Mouse (Mus musculus) forelimb bud, embryonic 11.5 days (tissue): ENCODE results near the gene Pde10a.

Experiments used
- DNase-seq: peaks from one replicate; pipeline ENCODE4 v3.0.0-alpha.2; 2012; ENCODE audit warnings: low read depth, low spot score

Pde10a gene

DNA sequence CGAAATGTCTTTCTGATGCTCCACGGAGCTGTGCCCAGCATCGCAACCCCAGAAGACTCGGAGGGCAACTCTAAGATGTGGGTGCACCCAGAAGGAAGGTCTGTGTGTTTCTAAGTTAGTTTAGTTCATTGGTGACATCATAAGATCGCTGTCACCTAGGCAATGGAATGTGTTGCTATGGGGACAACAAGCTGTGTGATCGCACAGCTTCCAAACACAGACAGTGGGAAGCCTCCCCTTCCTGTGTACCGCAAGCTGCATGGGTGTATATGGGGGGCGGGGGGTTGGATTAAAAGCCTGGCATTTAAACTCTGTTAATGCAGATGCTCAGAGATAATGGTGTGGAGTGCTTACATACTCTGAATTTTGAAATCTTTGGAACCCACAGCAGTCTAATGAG lies 56.4 kb downstream of the Pde10a start:
- no peak for DNase-seq

DNA sequence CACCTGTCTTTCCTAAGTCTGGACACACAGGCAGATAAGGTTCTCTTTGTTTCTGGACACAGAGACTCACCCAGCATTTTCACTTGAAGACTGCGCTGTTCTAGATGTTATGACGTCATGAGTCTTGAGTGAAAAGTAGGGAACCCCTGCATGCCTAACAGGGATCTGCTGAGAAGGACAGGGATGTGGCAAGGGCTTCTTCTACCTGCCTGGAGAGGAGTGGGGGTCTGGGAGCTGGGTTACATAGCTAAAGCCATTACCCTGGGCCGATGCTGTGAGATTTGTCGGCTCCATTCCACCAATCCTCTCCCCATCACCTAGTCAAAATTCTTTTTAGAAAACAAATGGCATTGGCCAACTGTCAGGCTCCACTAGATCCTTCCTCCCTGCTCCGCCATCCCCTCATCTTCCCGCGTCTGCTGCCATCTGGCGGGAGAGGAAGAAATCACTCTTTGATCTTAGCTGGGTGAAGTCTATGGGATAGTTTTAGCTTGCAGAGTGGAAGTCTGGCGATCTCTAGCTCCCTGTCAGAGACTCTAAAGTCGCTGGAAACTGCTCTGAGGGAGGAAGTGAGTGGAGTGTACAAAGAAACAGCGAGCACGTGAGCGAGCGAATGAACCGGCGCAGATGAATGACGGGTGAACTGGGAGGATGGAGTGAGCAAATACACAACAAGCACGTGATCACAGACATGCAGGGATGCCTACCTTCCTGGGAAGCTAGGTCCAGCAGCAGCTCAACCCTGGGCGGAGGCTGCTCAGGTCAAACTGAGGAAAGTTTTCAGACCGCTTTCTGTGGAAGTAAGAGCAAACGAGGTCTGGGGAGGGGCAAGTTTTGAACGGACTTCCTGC lies 67.5 kb downstream of the Pde10a start:
- DNase-seq: peak; percentile 74

DNA sequence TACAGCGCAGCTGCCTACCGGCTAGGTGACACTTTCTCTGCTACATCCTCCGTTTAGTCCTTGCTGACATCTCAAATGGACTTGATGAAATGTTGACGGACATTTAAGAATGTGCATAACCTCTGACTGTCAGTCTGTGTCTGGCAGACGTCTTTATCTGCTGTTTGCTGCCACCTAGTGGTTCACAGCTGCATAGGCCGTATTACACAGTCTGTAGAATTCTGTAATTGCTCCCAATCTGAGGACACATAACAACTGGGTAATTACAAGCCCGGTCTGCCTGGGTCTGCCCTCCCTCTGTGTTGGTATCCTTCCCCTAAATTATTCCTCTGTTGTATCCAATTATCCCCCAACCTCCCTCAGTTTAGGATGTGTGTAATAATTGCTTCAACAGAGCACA lies 72.6 kb downstream of the Pde10a start:
- peak; percentile 68 for DNase-seq

GRCm38 (mm10) chr17:8602976-8603375 lies 77.8 kb downstream of the Pde10a start:
- DNase-seq: no peak

DNA sequence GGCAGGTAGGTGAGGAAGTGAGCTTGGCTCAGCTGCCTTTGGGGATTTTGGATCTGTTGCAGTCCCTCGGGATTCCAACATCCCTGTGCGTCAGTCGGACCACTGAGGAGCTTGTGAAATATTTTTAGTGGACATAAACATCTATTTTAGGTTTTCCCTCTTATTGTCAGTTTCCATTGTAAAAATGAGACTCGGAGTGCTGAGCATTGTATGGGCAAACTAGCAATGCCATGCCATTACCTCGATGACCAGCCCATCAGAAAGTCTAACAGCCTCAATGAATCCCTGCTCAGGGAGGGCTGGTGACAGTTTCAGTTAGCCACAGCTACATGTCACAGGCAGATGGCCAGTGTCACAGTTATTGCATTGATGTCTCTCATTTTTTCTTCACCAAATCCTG lies 80.7 kb downstream of the Pde10a start:
- no peak for DNase-seq

- no peak for DNase-seq
Observed at GRCm38 (mm10) chr17:8606695-8607094, 81.5 kb downstream of the Pde10a start.

GRCm38 (mm10) chr17:8611916-8612315 lies 86.7 kb downstream of the Pde10a start:
- DNase-seq: no peak

DNA sequence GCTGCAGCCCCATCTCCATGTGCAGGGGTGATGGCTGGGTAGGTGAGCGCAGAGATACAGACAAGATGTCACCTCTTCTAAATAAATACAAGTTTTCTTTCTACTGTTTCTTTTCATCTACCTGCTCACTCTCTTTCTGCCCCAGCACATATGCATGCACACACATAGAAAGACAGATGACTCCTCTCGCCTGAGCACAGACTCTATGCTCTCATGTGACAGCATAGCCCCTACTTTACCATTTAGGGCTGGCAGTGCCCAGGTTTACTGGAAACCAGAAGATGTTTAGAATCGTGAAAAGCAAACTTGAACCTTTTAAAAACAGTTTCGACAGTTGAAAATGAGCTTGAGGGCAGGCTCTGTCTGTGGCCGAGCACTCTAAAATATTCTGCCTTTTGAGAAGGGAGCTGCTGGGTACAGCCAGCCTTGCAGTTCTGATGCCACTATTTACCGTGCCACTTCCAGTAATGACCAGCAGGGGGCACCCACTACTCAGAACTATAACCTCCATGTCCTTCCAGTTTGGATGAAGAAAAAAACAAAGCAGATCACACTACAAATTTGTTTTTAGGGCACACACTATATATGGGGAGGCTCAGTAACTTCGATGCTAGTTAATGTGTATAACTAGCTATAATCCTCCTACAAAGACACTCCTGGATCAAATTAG lies 88.8 kb downstream of the Pde10a start:
- DNase-seq: peak; percentile 84

GRCm38 (mm10) chr17:8620346-8620745 lies 95.2 kb downstream of the Pde10a start:
- DNase-seq: no peak

DNA sequence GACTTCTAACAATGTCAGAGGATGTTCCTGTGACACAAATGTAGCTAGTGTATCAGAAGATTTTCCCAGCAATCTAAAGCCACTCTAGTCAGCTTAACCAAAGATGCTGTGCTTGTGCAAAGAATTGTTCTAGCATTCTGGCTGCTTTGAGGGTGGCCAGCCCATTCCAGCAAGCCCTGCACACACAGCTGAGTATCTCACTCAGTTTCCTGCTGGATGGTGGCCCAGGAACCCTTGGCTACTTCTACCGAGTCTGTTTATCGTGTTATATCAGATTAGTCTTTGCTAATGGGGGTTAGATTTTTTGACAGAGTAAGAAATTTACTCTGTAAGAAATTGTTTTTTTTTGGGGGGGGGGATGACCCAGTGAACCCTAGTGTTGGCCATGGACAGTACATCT lies 95.9 kb downstream of the Pde10a start:
- DNase-seq: no peak

DNA sequence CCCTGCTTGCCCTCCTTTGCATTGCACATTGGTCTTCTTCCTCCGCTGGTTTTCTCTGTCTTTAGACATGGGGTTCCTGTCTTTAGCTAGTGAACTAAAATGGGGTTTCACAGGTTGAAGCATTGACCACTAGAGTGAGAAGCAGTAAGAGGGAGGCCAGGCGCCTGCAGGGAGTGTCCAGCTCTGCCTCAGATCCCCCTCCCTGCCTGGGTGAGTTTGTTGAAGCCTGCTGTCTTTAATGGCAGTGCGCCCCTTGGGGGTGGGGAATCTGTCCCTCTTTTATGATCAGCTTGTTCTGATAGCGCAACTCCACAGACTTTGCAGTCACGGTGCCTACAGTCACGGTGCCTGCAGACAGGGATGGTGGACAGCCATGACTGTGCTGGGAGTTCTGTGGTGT lies 96.7 kb downstream of the Pde10a start:
- DNase-seq: no peak

DNA sequence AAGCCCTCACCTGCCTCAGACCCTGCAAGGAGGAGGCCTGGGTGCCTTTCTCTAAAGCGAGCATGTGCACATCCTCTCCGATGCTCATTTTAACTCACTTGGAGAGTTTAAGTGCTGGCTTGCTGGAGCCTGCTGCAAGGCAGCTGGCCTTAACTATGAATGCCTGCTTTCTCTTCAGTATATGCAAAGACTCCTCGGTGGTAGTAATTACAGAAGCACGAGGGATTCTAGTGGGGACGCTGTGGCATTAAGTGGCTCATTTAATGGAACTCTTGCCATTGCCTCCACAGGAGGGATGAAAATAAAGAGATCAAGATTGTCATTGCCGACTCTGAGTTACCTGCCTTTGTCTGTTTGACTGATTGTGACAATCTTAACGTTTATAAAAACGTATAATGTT lies 101.2 kb downstream of the Pde10a start:
- DNase-seq: no peak

DNA sequence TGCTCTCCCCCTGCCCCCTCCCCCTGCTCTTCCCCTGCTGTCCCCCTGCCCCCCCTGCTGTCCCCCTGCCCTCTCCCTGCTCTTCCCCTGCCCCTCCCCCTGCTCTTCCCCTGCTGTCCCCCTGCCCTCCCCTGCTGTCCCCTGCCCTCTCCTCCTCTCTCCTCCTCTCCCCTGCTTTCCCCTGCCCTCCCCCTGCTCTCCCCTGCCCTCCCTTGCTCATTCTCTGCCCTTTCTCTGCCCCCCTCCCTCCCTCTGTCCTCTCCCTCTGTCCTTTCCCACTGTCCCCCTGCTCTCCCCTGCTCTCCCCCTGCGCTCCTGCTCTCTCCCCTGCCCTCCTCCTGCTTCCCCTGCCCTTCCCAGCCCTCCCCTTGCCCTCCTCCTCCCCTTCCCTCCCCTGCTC lies 106.5 kb downstream of the Pde10a start:
- DNase-seq: no peak

DNA sequence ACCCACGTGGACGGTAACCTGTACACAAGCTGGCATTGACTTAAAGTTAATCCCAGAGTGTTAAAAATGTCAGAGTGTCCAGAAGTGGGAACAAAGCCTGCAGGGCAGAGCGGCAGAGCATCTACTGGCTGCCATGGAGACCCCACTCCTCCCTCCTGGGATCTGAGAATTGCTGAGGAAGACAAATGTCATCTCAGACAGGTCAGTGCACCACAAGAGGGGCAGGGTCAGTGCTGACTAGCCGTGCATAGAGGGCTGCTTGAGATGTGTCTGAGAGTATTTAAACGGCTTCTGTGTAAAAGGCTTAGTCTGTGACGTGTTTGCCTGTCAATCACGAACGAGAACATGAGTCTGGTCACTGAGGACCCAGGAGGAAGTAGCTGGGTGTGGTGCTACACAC lies 108.4 kb downstream of the Pde10a start:
- no peak for DNase-seq

DNA sequence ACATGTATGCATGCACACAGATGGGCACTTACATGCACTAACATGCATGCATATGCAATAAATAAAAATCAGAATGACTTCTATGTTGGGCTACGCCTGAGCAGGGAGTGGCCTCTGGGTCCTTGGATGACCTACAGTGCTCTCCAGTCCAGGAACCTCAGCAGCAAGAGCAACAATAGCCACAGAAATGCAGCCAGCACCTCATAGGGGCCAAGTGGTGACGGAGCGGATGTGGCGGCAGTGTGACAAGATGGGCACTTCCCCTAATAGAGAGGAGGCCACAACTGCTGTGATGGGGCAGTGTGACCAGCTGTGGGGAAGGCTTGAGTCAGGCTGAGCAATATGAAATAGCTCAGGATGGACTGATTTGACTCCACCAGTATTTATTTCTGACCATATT lies 109.3 kb downstream of the Pde10a start:
- no peak for DNase-seq

DNA sequence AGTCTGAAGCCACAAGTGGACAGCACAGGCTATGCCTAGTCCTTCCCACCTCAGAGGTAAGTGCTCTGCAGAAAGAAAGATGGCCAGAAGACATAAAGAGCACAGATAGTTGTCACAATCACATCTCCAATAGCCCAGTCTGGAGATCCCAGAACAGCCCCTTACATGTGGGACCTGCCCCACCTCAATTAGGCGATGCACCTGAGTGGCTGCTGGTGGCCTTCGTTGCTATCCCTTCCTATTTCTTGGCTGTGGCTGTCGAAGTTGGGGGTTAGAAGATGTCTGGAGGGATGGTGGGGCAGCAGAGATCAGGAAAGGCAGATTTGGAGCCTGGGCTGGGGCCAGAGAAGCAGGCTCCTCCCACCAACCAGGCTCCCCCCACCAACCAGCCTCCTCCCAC lies 111.1 kb downstream of the Pde10a start:
- DNase-seq: no peak

DNA sequence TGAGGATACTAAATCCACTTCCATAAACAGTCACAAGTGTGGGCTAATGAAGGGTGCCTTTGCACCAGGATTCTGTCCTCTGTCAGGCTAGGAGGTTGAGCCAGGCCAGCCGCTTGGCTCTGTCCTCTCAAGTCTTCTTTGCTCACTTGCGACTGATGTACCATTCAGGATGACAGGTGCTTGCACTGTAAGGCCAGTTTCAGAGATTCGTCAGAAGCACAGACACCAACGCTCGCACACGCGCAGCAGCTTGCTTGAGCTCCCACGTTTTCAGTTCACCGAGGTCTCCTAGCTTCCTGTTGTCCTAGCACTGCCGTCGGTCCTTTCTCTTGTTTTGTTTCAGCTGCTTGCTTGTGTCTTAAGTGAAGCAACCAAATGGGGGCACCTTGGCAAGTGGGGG lies 111.5 kb downstream of the Pde10a start:
- DNase-seq: no peak

GRCm38 (mm10) chr17:8637181-8637580 lies 112.0 kb downstream of the Pde10a start:
- DNase-seq: no peak

- no peak for DNase-seq
Observed at GRCm38 (mm10) chr17:8639703-8640380, 114.7 kb downstream of the Pde10a start.

- DNase-seq: no peak
Observed at GRCm38 (mm10) chr17:8640741-8641480, 115.7 kb downstream of the Pde10a start.

DNA sequence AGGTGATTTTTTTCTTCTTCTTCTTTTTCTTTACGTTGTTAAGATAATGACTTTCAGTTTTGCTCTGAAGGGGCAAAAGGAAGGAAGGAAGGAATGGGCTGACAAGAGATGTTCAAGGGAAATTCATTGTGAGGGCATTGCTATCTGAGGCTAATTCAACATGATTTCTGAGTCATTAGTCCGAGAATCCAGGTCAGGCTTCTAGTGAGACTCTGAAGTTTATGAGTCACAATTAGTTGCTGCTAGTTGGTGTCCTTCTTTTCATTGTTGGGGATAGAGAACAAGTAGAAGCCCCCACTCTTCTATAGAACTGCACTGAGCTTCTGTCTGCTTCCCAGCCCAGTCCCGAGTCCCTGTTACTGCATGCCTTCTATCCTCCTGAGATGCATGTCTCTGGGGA lies 116.3 kb downstream of the Pde10a start:
- DNase-seq: no peak

DNA sequence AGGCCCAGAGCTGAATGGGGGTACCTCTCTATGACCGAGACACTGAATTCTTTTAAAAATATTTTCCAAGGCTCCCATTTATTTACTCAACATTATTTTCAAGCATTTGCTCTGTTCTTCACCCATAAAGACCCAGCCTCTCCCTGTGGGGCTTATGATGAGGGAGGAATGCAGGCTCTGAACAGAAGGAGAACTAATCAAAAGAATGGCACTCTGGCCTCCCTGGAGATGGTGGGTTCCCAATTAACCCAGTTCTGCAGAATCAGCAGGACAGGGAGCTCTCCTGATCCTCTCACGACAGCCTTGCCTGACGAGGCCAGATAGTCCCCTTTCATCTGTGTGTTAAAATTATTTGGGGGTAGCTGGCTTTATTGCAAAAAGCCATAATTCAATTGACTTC lies 117.2 kb downstream of the Pde10a start:
- no peak for DNase-seq
